Mouse (Mus musculus) kidney, postnatal 10 days (tissue): Measurements from ENCODE around the gene Klhdc7b.
"Not testable (repeated sequence)": the region's sequence is repeated elsewhere in the genome, so short reads cannot be mapped to it uniquely, and the experiment has no call there.

Experiments
- DNase-seq: peaks from one replicate; pipeline ENCODE4 v3.0.0; 2021; ENCODE audit warnings: mixed read lengths

The Klhdc7b gene

DNA sequence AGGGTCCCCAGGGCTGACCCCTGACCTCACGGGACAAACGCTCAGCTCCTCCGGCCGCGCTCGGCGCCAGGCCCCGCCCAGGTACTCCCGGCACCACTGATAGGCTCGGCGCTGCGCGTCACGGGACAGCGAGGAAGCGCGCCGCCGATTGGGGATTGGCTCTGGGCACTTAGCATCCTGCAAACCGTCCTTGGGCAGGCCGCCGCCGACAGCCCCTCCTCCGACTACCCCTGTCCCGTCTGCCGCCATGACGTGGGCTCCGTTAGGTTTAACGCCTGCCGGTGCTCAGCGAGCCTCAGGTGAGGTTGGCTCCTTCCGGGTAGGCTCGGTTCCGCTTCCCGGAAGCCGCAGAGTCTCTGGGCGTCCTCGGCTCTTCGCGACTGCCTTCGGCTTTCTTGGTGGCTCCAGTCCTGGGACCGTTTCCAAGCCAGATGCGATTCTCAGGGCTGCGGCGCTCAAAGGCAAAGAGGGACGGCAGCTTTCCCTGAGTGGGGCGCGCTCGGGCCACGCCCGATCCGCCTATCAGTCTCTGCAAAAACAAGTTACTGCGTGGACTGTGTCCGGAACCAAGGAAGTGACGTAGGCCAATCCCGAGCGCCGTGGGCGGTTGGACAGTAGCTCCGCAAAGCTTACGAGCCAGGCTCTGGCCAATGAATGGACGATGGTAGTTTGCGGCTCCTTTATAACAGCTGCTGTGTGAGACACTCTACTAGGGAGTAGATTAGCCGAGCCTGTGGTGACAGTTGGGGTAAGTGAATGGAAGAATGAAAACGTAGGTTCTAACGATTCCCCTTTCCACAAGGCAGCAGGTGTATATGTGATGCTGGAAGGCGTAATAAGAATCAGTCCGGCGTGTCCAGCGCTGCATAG, 44.9 kb downstream of the Klhdc7b start, which contains the start of the genes C730034F03Rik, Gm44502 and Chkb:
Gene C730034F03Rik (plus strand): TSS at position 238 of the 870 bp plus-strand sequence.
Gene Gm44502 (minus strand): TSS at position 345 of the 870 bp plus-strand sequence.
Gene Chkb (minus strand): TSS at position 557 of the 870 bp plus-strand sequence.
- DNase-seq: peak; percentile 94

DNA sequence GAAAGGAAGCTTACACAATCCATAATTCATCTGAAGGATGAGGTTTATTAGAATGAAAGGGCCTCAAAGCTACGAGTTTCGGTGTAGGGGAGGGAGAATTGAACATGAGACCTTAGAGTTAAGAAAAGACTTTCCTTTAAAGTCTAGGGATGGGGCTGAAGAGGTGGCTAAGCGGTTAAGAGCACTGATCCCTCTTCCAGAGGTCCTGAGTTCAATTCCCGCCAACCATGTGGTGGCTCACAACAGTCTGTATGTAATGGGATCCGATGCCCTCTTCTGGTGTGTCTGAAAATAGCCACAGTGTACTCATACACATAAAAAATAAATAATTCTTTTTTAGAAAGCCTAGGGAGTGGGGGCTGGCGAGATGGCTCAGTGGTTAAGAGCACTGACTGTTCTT, 45.6 kb downstream of the Klhdc7b start:
- DNase-seq: no peak

DNA sequence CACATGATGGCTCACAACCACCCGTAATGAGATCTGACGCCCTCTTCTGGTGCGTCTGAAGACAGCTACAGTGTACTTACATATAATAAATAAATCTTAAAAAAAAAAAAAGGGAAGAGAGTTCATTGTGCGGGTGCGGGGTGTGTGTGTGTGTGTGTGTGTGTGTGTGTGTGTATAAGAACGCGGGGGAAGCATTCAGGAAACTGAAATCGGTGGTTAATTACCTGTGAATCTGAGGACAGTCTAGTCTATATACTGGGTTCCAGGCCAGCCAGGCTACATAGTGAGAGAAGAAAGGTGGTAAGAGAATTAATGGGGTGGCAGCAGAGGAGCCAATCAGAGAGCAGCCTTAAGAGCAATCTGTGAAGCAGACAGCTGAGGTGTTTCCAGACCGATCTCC, 46.1 kb downstream of the Klhdc7b start:
- not testable (repeated sequence) for DNase-seq

DNA sequence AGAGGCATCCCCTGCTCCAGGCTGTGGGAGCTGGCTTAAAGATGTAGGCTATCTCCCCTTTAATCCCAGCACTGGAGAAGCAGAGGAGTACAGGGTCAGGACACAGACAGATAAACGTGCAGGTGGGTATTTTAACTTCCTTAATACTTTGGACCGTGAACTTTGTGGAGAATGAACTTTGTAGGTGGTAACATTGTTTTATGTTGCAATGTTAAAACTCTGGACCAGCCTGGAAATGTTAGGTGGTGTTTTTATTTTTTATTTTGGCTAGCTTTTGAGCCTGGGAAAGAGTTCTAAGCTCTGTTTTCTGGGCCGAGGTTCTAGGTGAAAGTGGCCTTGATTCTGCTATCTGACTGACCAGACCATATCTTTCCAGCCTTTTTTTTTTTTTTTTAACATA, 46.6 kb downstream of the Klhdc7b start:
- DNase-seq: no peak

DNA sequence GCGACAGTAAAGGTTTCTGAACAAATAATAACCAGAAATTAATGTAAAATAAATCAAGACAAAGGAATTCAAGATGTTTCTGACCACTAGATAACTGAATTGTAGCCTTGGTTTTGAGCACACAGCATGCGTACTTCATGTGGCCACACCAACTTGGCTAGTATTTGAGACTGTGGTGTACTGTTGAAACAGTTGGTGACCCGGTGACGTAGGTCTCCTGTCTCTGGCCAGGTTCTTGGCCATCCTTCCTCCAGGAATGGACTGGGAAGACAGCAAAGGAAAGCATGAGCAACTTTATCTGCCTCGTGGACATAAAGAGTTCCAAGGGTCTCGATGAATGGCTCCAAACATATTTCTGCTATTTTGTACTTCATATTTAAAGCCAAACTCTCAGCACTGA, 47.1 kb downstream of the Klhdc7b start:
- DNase-seq: no peak

- DNase-seq: no peak
These were observed 48.2 kb downstream of the Klhdc7b start for GRCm38 (mm10) chr15:89432946-89433345.

DNA sequence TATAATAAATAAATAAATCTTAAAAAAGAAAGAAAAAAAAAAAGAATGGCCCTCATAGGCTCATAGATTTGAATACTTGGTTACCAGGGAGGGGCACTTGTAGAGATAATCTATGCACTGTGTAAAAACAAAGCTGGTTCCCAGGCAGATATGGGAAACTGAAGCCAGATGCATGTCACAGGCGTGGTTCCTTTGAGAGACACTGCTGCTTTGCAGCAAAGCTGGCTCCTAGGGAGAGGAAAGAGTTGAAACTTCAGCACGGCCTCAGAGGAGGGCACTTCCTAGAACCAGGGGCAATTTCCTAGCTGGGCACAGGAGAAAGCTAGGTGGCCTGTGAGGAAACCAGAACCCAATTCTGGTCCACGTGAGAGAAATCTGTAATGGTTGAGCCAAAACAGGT, 49.4 kb downstream of the Klhdc7b start:
- DNase-seq: no peak

DNA sequence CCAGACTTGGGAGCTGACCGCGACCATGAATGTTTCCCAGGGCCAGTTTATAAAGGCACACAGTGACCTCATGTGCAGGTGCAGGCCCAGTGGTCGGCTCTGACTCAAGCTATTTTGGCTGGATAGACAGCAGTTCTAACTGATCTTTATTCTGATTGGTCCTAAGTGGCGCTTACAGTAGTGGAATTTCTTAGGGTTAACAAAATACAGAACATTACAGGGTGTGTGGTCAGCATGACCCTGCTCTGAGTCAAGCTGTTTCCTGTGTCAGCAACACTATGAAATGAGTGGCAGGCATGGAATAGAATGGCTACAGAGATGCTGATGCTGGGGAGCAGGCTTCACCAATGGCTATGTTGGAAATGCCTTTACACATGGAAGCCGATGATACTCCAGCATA, 51.2 kb downstream of the Klhdc7b start:
- DNase-seq: no peak
